Mouse (Mus musculus) T-cell, adult 2 months (primary cell): ENCODE measurements around the gene Rxylt1.

Source experiments
- DNase-seq: peaks from one replicate; pipeline ENCODE4 v3.0.0; 2022; ENCODE audit warnings: low spot score

Gene Rxylt1

GRCm38 (mm10) chr10:122044926-122045325, 52.2 kb downstream of the Rxylt1 start:
- no peak for DNase-seq

DNA sequence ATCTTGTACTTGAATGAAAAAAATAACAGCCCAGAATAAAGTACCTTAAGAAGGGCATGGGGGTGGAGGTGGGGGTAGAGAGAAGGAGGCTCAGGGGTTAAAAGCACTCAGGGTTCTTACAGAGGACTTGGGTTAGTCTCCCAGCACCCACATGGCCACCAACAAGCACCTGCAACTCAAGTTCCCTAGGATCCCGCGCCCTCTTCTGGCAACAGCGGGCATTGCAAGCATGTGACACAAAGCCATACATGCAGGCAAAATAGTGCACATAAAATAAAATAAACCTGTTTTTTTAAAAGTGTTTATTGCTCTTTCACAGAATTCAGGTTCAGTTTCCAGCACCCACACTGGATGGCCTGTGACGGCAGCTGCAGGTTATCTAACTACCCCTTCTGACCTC, 56.8 kb downstream of the Rxylt1 start:
- DNase-seq, result no peak

DNA sequence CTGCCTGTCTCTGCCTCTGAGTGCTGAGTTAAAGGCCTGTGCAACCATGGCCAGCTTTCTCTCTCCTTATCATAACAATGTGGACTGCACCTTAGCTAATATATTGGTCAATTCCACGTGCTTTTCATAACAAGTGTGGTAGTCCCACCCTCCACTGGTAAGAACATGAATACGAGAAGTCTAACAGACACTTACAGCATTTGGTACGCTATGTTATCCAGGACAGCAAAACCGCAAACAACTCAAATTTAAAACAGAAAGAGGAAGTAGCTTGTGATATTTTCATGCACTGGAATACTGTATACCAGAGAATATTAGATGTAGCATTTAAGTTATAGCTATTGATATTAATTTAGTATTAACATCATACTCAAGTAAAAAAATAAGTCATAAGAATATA, 57.6 kb downstream of the Rxylt1 start:
- no peak for DNase-seq

DNA sequence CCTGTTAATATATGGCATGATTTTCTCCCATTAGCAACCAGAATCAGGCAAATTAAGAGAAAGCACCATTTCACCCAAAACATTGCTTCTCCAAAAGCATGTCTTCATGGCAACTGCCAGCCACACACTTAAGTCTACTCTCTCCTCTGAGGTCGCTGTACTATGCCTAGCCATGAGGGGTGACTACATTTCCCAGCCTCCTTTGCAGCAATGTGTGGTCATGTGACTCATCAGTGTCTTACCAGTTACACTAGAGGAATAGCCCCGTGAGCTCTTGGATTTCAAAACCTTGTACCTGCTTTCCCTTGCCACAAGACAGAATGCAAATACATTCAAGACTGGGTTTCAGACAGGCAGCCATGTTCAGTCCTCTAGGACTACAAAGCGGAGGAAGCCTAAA, 58.6 kb downstream of the Rxylt1 start:
- no peak for DNase-seq

- DNase-seq, result no peak
Observed at GRCm38 (mm10) chr10:122033271-122033670, 63.9 kb downstream of the Rxylt1 start.

- DNase-seq, result no peak
Observed at GRCm38 (mm10) chr10:122030420-122030819, 66.8 kb downstream of the Rxylt1 start.

- no peak for DNase-seq
Observed at GRCm38 (mm10) chr10:122029738-122030137, 67.4 kb downstream of the Rxylt1 start.
